Mouse (Mus musculus) yolk sac, embryonic 10.5 days (tissue): ENCODE results near the gene Klhl2.

ENCODE experiments used
- DNase-seq: peaks from one replicate; pipeline ENCODE4 v3.0.0-alpha.2; 2017; ENCODE audit warnings: low spot score

Klhl2 gene

DNA sequence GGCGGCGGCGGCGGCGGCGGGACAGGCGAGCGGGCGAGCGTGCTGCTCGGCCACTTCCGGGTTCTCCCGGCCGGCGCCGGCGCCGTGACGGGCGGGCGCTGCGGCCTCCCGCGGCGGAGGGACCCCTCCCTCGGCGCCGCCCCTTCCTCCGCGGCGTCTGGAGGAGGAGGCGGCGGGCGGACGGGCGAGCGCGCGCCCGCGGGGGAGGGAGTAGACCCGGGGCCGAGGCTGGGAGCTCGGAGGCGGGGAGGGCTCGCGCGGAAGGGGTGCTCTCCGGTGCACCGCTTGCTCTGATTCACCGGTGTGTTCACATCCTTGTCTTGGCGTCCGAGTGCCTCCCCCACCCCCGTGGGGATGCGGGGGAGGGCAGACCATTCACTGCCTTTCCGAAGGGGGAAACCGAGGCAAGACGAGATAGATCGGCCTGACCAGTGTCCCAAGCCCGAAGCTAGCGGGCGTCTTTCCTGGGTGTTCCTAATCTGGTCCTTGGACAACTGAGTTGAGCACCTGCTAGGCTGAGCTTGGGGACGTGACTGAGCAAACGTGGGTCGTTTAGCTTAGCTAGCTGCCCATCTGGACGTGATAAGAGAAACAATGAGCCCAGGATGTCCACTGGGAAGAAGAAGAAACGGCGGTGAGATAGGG, at the start of gene Klhl2:
Gene Klhl2, minus strand, starts transcription at position 121 of the 645 bp plus-strand sequence.
- DNase-seq = peak; percentile 77

DNA sequence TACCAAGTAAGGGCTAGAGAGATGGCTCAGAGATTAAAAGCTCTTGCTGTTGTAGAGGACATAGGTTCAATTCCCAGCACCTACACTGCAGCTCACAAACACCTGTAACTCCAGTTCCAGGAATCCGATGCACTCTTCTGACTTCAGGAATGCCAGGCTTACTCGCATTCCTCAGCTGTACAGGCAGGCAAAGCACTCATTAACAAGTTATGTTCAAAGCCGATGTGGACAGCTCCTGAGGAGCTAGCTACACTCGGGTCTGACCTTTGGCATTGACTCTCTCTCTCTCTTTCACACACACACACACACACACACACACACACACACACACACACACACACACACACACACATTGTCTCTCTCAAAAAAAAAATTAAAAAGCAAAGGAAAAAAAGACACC, 48.9 kb upstream of the Klhl2 start:
- DNase-seq = peak; percentile 43

DNA sequence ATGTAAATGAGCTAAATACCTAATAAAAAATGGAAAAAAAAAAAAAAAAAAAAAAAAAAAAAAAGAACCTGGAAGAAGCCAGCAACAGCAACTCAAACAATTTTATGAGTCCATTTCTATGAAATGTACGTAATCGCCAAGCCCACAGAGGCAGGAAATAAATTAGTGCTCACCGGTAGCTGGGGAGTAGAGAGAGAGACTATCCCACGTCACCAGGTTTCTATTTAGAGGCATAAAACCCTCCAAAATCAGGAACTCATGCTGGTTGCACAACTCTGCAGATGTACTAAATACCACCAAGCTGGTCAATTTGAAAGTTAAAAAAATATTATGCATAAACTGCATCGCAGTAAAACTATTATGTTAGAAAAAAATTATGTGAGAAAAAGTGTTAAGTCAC, 46.9 kb upstream of the Klhl2 start:
- DNase-seq = no peak

DNA sequence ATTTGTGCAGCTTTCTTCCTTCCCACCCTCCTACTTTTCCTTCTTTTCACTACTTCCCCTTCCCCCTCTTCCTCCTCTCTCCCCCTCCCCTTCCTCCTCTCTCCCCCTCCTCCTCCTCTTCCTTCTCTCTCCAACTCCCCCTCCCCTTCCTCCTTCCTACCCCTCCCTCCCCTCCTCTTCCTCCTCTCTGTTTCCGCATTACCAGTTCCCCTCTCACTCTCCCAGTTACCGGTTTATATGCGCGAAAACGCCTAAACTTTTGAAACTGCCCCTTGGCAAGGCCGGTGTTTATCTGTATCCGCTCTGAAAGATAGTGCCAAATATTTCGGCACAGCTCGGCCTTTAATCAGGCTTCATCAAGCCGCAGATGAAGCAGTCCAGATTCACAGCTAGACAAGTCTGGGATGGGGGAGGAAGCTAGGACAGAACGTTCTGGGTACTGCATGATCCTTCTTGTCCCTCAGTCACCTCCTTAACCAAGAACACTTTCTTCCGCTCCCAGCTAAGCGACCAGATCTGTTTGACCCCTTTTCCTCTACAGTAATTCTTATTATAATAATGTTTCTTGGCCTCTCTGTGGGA, 30.9 kb upstream of the Klhl2 start:
- no peak for DNase-seq

DNA sequence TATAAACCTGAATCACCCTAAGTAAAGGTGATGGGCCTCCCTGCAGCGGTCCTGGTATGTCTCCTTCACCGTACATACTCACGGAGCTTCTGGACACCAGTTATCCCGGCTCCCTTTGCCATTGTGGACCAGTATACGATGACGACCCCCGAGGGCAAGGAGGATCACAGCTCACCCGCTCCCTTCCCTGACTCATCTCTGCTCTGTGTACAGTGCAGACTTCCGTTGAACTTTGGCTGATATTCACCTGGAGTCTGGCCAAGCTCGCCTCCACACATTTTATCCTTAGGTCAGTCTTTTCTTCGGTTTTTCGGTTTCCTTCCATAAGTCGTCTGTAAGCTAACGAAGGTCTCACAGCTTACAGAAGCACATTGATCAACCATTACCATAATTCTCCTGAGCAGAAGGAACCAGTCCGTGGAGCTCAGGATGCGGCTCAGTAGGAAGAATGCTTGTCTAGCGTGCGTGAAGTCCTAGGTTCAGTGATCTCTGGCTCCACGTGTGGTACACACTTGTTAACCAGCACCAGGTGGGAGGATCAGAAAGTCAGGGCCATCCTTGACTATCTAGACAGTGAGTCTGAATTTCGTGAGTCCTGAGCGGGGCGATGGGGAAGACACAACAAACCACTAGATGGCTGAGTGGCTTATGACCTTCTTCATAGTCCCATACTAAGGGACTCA, 28.0 kb upstream of the Klhl2 start:
- no peak for DNase-seq

DNA sequence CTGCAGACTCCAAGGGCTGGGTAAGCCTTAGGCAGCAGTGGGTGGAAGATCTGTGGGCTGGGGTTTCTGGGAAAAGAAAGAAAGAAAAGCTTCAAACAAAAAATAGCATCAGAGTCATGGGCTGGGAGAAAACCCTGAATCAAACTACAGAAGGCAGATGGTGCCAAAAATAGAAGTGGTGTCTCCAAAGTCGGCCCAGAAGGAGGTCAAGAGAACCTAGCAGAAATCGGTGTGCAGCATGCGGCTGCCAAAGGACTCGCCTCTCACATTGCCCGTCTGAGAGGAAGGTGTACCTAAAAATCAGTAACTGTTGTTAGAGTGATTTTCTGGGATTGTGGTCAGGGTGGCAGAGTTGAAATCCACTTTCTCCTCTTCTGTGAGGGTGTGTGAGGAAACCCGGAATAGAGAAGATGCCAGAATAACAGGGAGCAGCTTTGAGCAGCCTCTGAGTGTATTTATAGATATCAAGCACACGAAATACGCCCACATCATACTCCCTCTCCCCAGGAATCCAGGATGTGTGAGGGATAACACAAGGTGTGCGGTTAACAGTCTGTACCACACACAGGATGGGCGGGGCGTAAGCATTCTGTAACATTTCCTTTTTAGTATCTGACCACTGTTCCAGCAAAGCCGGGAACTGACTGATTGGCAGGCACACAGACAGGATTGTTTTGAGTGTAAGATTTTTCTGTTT, 21.8 kb upstream of the Klhl2 start:
- no peak for DNase-seq

DNA sequence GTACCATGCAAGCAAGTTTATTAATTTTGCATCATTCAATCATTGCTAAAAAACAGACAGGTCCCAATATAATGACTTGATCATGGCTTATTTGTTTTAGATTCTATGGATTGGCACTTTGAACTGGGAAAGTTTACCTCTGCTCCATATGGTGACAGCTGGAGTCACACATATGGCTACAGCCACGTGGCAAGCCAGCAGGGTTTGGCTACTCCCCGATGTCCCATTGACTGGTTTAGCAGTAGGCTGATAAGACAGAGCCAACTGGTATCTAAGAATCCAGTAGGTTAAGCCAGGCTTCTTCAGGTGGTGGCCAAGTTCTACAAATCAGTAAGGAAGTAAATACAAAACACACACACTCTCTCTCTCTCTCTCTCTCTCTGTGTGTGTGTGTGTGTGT, 20.4 kb upstream of the Klhl2 start:
- DNase-seq = no peak

DNA sequence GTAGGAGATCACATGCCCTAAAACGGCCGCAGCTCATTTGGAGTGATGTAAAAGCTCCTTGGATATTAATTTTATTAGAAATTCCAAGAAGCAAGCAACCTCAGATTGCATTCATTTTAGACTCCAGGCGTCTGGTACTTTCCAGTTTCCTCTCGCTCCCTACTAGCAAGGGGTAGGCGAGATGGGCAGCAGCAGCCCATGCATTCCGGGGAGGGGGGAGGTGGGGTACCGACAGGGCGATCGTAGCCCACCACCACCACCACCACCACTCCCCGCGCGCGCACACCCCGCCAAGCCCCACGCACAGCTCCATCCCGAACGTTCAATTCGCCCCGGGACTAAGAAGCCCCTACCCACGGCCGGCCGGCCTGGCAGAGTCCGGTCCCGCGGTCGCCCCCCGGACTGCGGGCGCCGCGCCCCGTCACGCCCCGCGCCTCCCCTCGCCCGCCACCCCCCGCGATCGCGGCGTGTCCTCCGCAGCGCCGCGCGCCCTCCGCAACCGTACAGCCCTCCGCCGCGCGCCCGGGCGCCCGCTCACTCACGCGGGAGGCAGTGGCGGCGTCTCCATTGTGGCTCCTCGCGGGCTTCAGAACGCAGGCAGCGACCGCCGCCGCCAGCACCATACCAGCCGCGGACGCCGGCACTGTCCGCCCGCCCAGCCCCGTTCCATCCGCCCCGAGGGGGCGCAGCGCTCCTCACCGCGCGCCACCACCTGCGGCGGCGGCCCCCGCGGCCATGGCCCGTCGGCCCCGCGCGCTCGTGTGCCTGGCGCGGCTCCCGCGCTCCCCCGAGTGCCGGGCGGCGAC, 523 bp downstream of the Klhl2 start:
- no peak for DNase-seq

DNA sequence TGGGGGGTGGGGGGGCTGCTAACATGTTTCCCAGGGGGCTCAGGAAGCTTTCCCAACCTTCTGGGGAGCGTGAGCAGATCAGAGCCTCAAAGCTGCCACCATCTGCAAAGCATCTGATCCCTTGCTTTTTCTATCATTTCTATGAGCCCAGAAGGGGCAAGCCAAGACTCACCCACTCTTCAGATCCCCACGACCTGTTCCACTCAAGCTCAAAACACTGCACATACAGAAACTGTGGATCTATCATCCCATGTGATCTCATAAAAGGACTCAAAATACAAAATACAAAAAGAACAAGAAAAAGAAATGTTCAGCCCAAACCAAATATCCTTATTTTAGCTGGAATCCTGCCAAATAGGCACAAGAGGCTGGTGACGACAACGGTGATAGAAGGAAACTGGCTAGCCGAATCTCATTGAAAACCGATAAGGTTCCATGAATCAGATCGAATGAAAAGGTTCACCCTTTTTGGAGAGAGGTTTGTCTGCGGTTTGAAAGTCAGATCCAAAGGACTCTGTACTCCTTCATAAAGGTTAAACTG, 1.5 kb downstream of the Klhl2 start:
- DNase-seq = no peak

DNA sequence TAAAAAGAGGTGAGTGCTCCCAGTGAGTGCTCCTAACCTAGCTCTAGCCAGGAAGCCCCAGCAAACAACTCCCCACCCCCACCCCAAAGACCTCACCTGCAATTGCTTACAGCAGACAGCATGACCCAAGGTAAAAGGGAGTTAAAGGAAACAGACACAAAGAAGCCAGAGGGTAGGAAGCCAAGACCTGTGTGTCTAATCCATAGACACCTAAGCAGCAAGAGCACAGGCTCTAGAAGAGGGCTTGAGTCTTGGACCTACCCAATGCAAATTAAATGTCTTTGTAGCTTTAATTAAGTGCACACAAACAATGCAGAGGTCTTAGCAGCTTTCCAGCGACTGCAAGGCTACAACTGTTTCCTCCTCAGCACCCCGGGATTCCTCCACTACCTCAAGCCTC, 2.2 kb downstream of the Klhl2 start:
- no peak for DNase-seq

DNA sequence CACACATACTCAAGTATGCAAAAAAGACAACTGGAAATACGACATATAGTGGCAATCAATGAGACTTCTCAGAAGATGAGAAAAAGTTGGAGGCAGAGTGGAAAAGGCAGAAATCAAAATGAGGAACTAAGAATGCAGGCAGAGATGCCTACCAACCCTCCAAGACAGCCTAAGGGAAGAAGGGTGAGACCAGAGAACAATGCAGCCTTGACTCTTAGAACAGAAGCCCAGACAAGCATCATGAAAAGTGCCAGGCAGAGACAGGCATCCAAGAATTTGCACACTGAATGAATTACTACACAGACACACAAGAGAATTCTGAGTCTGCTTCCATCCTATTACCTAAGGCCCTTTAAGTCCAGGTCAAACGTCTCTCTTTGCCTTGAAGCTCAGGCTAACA, 2.6 kb downstream of the Klhl2 start:
- DNase-seq = no peak

DNA sequence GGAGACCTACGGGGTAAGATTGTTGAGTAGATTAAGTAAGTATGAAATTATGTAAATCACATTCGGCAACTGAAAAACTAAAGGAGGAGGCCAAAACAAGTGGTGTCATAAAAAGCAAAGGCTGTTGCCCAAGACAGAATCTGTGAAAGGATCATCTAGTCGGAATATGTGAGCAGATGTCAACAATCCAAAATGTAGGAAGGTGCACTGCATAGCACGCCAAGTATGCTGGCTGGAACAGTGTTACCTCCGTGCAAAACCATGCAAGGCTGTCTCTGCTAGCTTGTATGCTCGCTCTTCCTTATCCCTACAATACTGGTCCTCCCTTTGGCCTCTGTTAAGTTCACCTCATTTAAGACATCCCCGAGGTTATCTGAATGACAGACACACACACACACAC, 4.5 kb downstream of the Klhl2 start:
- DNase-seq = no peak

DNA sequence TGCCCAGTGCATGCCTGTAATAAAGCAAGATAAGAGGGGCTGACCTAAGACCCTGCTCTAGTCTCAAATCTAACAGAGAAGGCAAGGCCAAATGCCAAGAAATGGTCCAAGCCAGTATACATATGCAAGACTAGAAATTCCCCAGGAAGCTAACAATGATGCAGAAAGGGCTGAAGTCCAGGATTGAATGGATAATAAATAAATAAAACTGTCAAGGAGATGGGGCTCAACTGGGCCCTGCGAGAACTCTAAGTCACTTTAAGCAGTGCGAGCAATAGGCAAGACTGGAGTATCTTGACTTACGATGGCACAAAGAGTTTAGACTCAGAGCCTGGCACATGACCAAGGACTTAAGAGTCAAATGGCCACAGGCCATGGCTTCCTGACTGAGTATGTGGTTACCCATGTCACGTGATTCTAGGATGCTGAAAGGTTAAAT, 5.8 kb downstream of the Klhl2 start:
- DNase-seq = no peak

DNA sequence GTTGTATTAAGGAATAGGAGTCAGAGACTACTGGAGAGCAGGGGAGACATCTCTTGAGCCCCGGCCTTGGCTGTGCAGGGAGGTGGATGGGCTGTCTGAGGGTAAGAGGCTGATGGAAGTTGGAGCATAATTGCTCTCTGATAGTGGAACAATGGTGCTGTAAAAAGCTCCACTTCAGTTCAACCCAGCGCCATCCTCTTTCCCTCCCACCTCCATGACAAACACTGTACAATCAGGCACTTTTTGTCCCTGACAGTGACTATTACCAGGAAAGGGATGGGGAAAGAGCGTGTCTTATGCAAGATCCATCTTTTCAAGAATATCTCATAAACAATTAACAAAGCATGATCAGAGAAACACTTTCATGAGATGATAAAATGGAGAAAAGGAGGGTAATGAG, 6.6 kb downstream of the Klhl2 start:
- no peak for DNase-seq

DNA sequence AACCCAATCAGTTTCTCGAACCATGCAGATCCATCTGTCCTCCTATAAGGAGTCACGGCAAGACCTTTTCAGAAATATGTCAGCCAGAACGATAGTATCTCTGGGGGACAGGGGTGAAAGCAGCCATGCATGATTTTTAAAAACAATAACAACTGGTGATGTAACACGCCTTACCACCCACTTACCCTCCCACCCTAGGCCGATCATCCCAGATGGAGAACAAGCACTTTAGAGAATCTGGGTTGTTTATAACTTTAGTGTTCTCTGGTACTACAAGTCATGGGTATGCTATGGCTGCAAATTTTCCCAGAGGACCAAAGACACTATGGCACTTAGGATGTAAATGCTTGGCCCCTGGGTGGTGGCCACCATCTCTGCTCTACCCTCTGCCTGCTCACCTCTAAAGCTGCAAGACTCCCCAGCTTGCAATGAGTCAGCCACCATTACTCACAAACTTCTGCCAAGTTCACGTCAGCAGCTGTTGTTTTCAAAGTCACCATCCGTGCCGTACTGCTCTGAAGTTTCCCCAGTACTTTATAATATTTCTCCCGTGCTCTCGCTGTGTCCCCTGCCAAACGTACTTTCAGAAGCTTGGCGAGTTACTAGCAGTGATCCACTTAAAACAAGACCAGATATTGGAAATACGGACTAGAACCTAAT, 7.9 kb downstream of the Klhl2 start:
- DNase-seq = no peak

DNA sequence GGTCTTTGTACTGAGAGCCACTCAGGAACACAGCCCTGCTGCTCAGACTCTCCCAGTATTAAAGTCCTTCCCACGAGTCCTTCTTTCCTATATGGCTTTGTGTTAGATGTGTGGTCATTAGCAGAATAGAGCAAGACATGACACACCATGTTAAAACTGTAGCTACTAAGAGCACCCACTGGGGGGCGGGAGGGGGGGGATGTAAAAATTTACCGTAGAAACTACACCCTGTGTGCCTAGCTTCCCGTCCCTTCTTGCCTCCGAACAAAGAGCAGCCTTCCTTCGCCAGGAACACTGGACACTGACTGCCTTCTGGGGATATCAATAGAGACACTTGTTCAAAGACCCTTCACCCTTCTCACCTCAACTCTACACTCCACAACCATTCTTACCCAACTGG, 10.2 kb downstream of the Klhl2 start:
- DNase-seq = no peak

DNA sequence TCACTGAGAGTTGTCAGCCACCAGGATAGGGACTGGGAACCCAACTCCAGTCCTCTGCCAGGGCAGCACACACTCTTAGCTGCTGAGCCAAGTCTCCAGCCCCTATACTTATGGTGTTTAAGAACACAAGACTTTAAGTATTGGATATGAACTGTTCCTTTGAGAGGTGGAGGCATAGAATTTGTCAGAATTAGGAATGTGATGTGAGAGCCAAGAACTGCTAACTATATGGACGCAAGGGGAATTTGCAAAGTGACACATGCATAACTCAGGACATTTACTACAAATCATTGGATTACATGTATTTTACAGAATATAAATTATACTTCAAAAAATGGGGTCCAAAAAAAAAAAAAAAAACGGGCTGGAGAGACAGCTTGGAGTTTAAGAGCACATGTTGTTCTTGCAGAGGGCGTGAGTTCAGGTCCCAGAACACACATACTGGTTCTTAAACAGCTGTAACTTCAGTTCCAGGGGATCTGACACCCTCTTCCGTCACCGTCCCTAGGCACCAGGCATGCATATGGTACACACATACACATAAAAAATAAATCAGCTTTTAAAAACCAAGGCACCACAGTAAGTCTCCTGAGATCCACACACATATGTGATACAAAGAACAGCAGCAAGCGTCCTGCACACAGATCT, 14.2 kb downstream of the Klhl2 start:
- DNase-seq = no peak

DNA sequence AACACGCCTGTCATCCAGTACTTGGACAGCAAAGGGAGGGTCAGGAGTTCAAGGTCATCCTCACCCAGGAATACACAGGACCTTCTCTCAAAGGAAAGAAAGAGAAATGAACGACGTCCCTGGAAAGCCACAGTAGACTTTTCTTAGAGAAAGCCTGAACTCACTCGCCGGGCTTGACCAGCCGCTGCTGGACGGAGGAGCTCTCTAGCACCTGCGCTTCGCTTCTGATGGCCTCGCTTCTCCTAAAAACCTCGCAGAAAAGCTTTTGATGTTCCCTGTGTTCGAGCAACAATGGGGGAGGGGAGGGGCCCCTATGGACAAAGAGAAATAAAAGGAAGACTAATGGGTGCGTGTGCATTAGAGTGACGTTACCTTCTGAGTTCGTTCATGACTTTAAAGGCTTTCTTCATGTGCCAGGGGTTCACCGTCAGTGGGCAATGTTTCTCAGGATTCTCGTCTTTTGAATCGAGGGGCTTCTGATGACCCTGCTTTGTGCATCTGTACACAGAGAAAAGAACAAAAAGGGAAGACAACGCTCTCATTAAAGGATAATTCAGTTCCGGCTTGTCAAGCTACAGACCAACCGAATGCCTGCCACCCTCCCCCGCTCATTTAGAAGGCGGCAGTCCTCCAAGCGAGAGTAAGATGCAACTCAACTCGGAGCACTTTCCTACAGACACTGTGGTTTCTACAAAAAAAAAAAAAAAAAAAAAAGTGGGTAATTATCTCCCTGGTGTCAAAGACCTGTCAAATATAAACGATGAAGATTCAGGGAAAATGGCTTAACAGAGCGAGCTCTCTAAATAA, 15.5 kb downstream of the Klhl2 start:
- DNase-seq = no peak

DNA sequence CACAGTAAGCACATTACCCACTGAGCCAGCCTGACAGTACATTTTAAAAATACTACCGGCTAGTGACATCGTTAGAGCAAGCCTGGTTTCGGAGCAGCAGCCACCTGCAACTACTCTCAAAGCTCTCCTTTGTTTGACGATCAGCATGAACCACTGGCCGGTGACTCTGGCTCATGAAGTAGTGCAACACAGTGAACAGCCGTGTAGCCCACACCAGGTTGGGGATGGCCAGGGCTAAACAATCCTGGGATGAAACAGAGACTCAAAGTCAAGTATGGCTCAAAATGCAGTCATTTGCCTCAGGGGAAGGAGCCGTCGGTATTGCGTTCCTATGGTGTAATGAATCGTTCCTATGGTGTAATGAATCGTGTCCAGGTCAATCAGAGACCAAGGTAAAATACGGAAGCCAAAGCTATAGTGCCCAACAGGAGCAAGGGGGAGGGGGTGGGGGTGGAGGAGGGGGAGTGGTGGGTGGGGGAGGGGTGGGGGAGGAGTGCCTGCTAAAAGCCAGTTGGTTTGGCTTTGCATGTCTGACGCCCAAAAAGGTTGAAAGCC, 17.2 kb downstream of the Klhl2 start:
- DNase-seq = no peak

DNA sequence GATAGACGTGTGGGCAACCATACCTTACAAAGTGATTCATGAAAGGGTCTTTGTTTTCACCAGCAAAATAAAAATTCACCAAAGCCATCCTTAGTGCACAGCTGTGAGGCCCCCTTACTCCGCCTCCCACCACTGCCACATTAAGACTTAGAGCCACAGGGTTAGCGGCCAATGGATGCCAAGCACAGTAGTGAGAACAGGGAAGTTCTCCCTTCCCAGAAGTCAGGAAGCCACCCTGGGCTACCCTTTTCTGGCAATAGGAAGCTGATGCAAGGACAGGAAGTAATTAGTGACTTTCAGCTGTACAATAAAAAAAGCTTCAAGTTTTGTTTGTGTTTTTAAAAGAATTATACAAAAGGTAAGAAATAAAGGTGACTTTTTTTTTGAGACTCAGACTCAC, 18.2 kb downstream of the Klhl2 start:
- no peak for DNase-seq
